Mouse (Mus musculus): ENCODE data around the gene Uhrf1. TPM values are rescaled to one million over a fixed set of nuclear protein-coding genes. Genes with fewer than 3 reads are reported as not detected.

Gene Uhrf1
- total RNA-seq, 2 experiments from 2014 or later: 1.7 to 2.0 TPM

- no peak for DNase-seq (ENCODE audit: extremely low spot score in 1 of 2, low spot score in 1 of 2)
Measured at GRCm38 (mm10) chr17:56337791-56338190, 34.7 kb downstream of the Uhrf1 start.

GRCm38 (mm10) chr17:56338909-56339308 lies 35.8 kb downstream of the Uhrf1 start:
- no peak for DNase-seq (ENCODE audit: extremely low spot score in 1 of 2, low spot score in 1 of 2)

GRCm38 (mm10) chr17:56340717-56341116 lies 37.6 kb downstream of the Uhrf1 start:
- no peak for DNase-seq (ENCODE audit: extremely low spot score in 1 of 2, low spot score in 1 of 2)

GRCm38 (mm10) chr17:56343466-56343865 lies 40.3 kb downstream of the Uhrf1 start:
- no peak for DNase-seq (ENCODE audit: extremely low spot score in 1 of 2, low spot score in 1 of 2)

- no peak for DNase-seq (ENCODE audit: extremely low spot score in 1 of 2, low spot score in 1 of 2)
Measured at GRCm38 (mm10) chr17:56345364-56345763, 42.2 kb downstream of the Uhrf1 start.

- no peak for DNase-seq (ENCODE audit: extremely low spot score in 1 of 2, low spot score in 1 of 2)
Measured at GRCm38 (mm10) chr17:56348128-56348527, 45.0 kb downstream of the Uhrf1 start.

- DNase-seq (ENCODE audit: extremely low spot score in 1 of 2, low spot score in 1 of 2): no peak
Measured at GRCm38 (mm10) chr17:56348586-56348985, 45.5 kb downstream of the Uhrf1 start.

GRCm38 (mm10) chr17:56350694-56351093 lies 47.6 kb downstream of the Uhrf1 start:
- peak; percentile 75 to 95 for DNase-seq (ENCODE audit: extremely low spot score in 1 of 2, low spot score in 1 of 2)

- DNase-seq (ENCODE audit: extremely low spot score in 1 of 2, low spot score in 1 of 2): peak; percentile 56 to 65
Measured at GRCm38 (mm10) chr17:56356921-56357885, 54.1 kb downstream of the Uhrf1 start.

GRCm38 (mm10) chr17:56359183-56359725 lies 56.1 kb downstream of the Uhrf1 start:
- no peak for DNase-seq (ENCODE audit: extremely low spot score in 1 of 2, low spot score in 1 of 2)

GRCm38 (mm10) chr17:56359864-56360263 lies 56.7 kb downstream of the Uhrf1 start:
- DNase-seq (ENCODE audit: extremely low spot score in 1 of 2, low spot score in 1 of 2): no peak

- no peak for DNase-seq (ENCODE audit: extremely low spot score in 1 of 2, low spot score in 1 of 2)
Measured at GRCm38 (mm10) chr17:56360451-56360850, 57.3 kb downstream of the Uhrf1 start.

- DNase-seq (ENCODE audit: extremely low spot score in 1 of 2, low spot score in 1 of 2): no peak
Measured at GRCm38 (mm10) chr17:56361542-56361941, 58.4 kb downstream of the Uhrf1 start.

- no peak for DNase-seq (ENCODE audit: extremely low spot score in 1 of 2, low spot score in 1 of 2)
Measured at GRCm38 (mm10) chr17:56365791-56366673, 62.9 kb downstream of the Uhrf1 start.

- DNase-seq (ENCODE audit: extremely low spot score in 1 of 2, low spot score in 1 of 2): no peak
Measured at GRCm38 (mm10) chr17:56368291-56368790, 65.2 kb downstream of the Uhrf1 start.

GRCm38 (mm10) chr17:56370090-56370489 lies 67.0 kb downstream of the Uhrf1 start:
- no peak for DNase-seq (ENCODE audit: extremely low spot score in 1 of 2, low spot score in 1 of 2)

- DNase-seq (ENCODE audit: extremely low spot score in 1 of 2, low spot score in 1 of 2): peak in 1 of 2 experiments; percentile 57
Measured at GRCm38 (mm10) chr17:56371029-56371660, 68.0 kb downstream of the Uhrf1 start.

GRCm38 (mm10) chr17:56372109-56372508 lies 69.0 kb downstream of the Uhrf1 start:
- no peak for DNase-seq (ENCODE audit: extremely low spot score in 1 of 2, low spot score in 1 of 2)
